Mouse (Mus musculus): ENCODE results near the gene Usp50.

DNA sequence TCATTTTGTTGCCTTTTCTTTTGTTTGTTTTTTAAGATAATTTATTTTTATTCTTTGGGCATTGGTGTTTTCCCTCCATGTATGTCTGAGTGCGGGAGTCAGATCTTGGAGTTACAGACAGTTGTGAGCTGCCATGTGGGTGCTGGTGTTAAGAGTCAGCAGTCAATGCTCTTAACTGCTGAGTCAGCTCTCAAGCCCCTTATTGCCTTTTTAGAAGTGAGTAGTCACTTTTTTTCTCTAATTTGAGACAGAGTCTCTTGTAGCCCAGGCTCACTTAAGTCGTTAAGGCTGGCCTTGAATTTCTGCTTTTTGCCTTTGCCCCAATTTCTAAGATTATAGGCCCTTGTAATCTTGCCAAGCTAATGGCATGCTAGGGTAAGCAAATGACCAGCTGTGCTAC, 52.8 kb downstream of the Usp50 start:
- no peak for TF ChIP-seq CTCF (IDR thresholded peaks at IDR 0.05; ENCODE audit: borderline replicate concordance, insufficient read depth, low read depth, low read length)
- no peak for TF ChIP-seq POLR2A (IDR thresholded peaks at IDR 0.05; ENCODE audit: borderline replicate concordance, insufficient read depth, low read length)
